Comparison of ENCODE assay signal across 8 mouse cellular contexts in genomic region chr4:132747664-132748259, GRCm38 (mm10). TPM values are rescaled to one million over a fixed set of nuclear protein-coding genes. Genes with fewer than 3 reads are reported as not detected.
DNase-seq lines count a peak whose midpoint lies in the region; ATAC-seq and TF ChIP-seq lines count a peak whose summit lies in the region.
"Had no signal": no experiment of that assay in that cellular context is flagged by ENCODE, and none has a peak within 500 bp of the region (broad histone marks: within the 10 kb centered on the region; RNA-seq: fewer than 3 reads in every experiment).

No protein-coding gene starts in this region.

- no peaks in the 10 kb centered on the region for H3K36me3 ChIP-seq in embryonic facial prominence, embryonic 14.5 days (ENCODE audit: control insufficient read depth, insufficient read depth, low read length)
- H3K36me3 ChIP-seq in kidney, adult 2 months (ENCODE audit: control insufficient read depth, insufficient read depth, low read length) = no peaks in the 10 kb centered on the region
- no peaks in the 10 kb centered on the region for H3K36me3 ChIP-seq in lung, postnatal 0 days (ENCODE audit: insufficient read depth, low read length)
- H3K36me3 ChIP-seq in stomach, postnatal 0 days (ENCODE audit: control insufficient read depth, insufficient read depth, low read length) = no peaks in the 10 kb centered on the region
- H3K36me3 ChIP-seq: hindbrain, embryonic 15.5 days had no signal

- no peak overlapping the region for H3K9ac ChIP-seq in embryonic facial prominence, embryonic 14.5 days (ENCODE audit: low read depth, low read length)
- no peak overlapping the region for H3K9ac ChIP-seq in lung, postnatal 0 days (replicated peaks; ENCODE audit: low read depth)
- no peak overlapping the region for H3K9ac ChIP-seq in stomach, postnatal 0 days (ENCODE audit: low read length)
- H3K9ac ChIP-seq: hindbrain, embryonic 15.5 days had no signal

- H3K4me2 ChIP-seq in embryonic facial prominence, embryonic 14.5 days (ENCODE audit: low read depth, low read length) = peak overlapping the region; percentile 26; the same call in 1 of the 2 replicates
- peak overlapping the region; percentile 15; the same call in 1 of the 2 replicates for H3K4me2 ChIP-seq in lung, postnatal 0 days (replicated peaks; ENCODE audit: low read depth, low read length)
- peak overlapping the region; percentile 11; the same call in 1 of the 2 replicates for H3K4me2 ChIP-seq in stomach, postnatal 0 days (replicated peaks; ENCODE audit: low read depth)
- H3K4me2 ChIP-seq: hindbrain, embryonic 15.5 days had no signal

- no peaks in the 10 kb centered on the region for H3K27me3 ChIP-seq in embryonic facial prominence, embryonic 14.5 days (replicated peaks; ENCODE audit: control insufficient read depth, insufficient read depth, low read length)
- no peaks in the 10 kb centered on the region for H3K27me3 ChIP-seq in kidney, adult 2 months (replicated peaks; ENCODE audit: control insufficient read depth, insufficient read depth, low read length)
- no peaks in the 10 kb centered on the region for H3K27me3 ChIP-seq in lung, postnatal 0 days (replicated peaks; ENCODE audit: insufficient read depth, low read length)
- H3K27me3 ChIP-seq in stomach, postnatal 0 days (ENCODE audit: control insufficient read depth, insufficient read depth, low read length) = no peaks in the 10 kb centered on the region
- H3K27me3 ChIP-seq: hindbrain, embryonic 15.5 days had no signal

- DNase-seq in T-cell, adult 2 months (ENCODE audit: low spot score) = peak; percentile 46
- DNase-seq in embryonic facial prominence, embryonic 14.5 days (ENCODE audit: low spot score) = peak; percentile 18
- peak; percentile 76 for DNase-seq in kidney, adult 2 months
- DNase-seq in lung, postnatal 0 days (ENCODE audit: low spot score) = peak; percentile 90
- DNase-seq in stomach, postnatal 0 days (ENCODE audit: low spot score) = peak; percentile 69
- DNase-seq in retina, postnatal 1 day = no peak
- no peak for DNase-seq in left cerebral cortex, adult 8-10 months (ENCODE audit: low spot score in 2 of 2)

- no peak overlapping the region for H3K27ac ChIP-seq in embryonic facial prominence, embryonic 14.5 days (replicated peaks; ENCODE audit: low read depth, low read length)
- peak overlapping the region; percentile 65 for H3K27ac ChIP-seq in kidney, adult 2 months (ENCODE audit: insufficient read depth, low read depth, low read length)
- peak overlapping the region; percentile 82 for H3K27ac ChIP-seq in lung, postnatal 0 days (ENCODE audit: low read length)
- H3K27ac ChIP-seq in stomach, postnatal 0 days (replicated peaks) = peak overlapping the region; percentile 78
- H3K27ac ChIP-seq: hindbrain, embryonic 15.5 days had no signal

- H3K4me1 ChIP-seq in embryonic facial prominence, embryonic 14.5 days (ENCODE audit: control insufficient read depth, insufficient read depth, low read length) = no peaks in the 10 kb centered on the region
- H3K4me1 ChIP-seq in kidney, adult 2 months (ENCODE audit: control insufficient read depth, insufficient read depth, low read length) = no peaks in the 10 kb centered on the region
- H3K4me1 ChIP-seq in lung, postnatal 0 days (ENCODE audit: insufficient read depth, low read depth, low read length) = no peaks in the 10 kb centered on the region
- H3K4me1 ChIP-seq in stomach, postnatal 0 days (replicated peaks; ENCODE audit: control insufficient read depth, insufficient read depth) = no peaks in the 10 kb centered on the region

- 51% methylated on average over 9 of the region's 9 CpGs for WGBS in embryonic facial prominence, embryonic 14.5 days
- 41% methylated on average over 9 of the region's 9 CpGs for WGBS in kidney, adult 2 months
- 32% methylated on average over 9 of the region's 9 CpGs for WGBS in lung, postnatal 0 days
- WGBS in stomach, postnatal 0 days = 43% methylated on average over 9 of the region's 9 CpGs

- no peak for TF ChIP-seq POLR2A in kidney, adult 2 months (IDR thresholded peaks at IDR 0.05; ENCODE audit: low read depth, low read length)

- H3K4me3 ChIP-seq in embryonic facial prominence, embryonic 14.5 days (ENCODE audit: low read depth, low read length) = no peak overlapping the region
- peak overlapping the region; percentile 41; the same call in 1 of the 2 replicates for H3K4me3 ChIP-seq in kidney, adult 2 months (ENCODE audit: insufficient read depth, low read depth, low read length)
- H3K4me3 ChIP-seq in lung, postnatal 0 days (ENCODE audit: low read depth, low read length) = no peak overlapping the region
- no peak overlapping the region for H3K4me3 ChIP-seq in stomach, postnatal 0 days (ENCODE audit: low read depth, low read length)
- H3K4me3 ChIP-seq: hindbrain, embryonic 15.5 days had no signal

- TF ChIP-seq CTCF in kidney, adult 2 months (conservative IDR thresholded peaks at IDR 0.05; ENCODE audit: insufficient read depth, insufficient read length, low read depth, low read length) = no peak
- no peak for TF ChIP-seq CTCF in lung, postnatal 0 days (IDR thresholded peaks at IDR 0.05)
- TF ChIP-seq CTCF in stomach, postnatal 0 days (IDR thresholded peaks at IDR 0.05; ENCODE audit: low read depth) = no peak

- TF ChIP-seq EP300 in lung, postnatal 0 days (IDR thresholded peaks at IDR 0.05) = peak; percentile 74
- no peak for TF ChIP-seq EP300 in stomach, postnatal 0 days (optimal IDR thresholded peaks at IDR 0.05)

- no peak for ATAC-seq in embryonic facial prominence, embryonic 14.5 days (ENCODE audit: low read depth)
- peak; percentile 93 for ATAC-seq in lung, postnatal 0 days
- ATAC-seq in stomach, postnatal 0 days (ENCODE audit: low FRiP score, low TSS enrichment) = peak; percentile 90

- H3K9me3 ChIP-seq in embryonic facial prominence, embryonic 14.5 days (ENCODE audit: control insufficient read depth, low read length) = no peaks in the 10 kb centered on the region
- H3K9me3 ChIP-seq in lung, postnatal 0 days (ENCODE audit: low read length) = no peaks in the 10 kb centered on the region
- H3K9me3 ChIP-seq in stomach, postnatal 0 days (ENCODE audit: control insufficient read depth, low read length) = no peaks in the 10 kb centered on the region
- H3K9me3 ChIP-seq: hindbrain, embryonic 15.5 days had no signal

RNA-seq across cellular contexts. Expression of gene Smpdl3b, which starts 9.3 kb away (rescaled TPM):
- 6.7 and 7.9 TPM in 2 replicates for polyA plus RNA-seq in embryonic facial prominence, embryonic 14.5 days (2014; fragmentation: Nextera tagmentation; extraction: Ambion mirVana)
- 2.0 and 2.2 TPM in 2 replicates for polyA plus RNA-seq in kidney, adult 2 months (2012; rRNA removed)
- polyA plus RNA-seq in lung, postnatal 0 days (2015; fragmentation: Nextera tagmentation; extraction: Ambion mirVana) = 3.7 TPM in 2 replicates
- polyA plus RNA-seq in stomach, postnatal 0 days (2015; fragmentation: Nextera tagmentation; extraction: Ambion mirVana) = 4.6 and 5.2 TPM in 2 replicates
- total RNA-seq in left cerebral cortex, adult 8-10 months (2022) = 1 to 10 TPM; 4.6 to 6.9 (median 6.2) TPM

RNA-seq across cellular contexts. Expression of gene Xkr8, which starts 15.4 kb away (rescaled TPM):
- polyA plus RNA-seq in embryonic facial prominence, embryonic 14.5 days (2014; fragmentation: Nextera tagmentation; extraction: Ambion mirVana) = 6.9 and 9.4 TPM in 2 replicates
- polyA plus RNA-seq in kidney, adult 2 months (2012; rRNA removed) = 4.4 and 6.2 TPM in 2 replicates
- 3.7 and 5.1 TPM in 2 replicates for polyA plus RNA-seq in lung, postnatal 0 days (2015; fragmentation: Nextera tagmentation; extraction: Ambion mirVana)
- polyA plus RNA-seq in stomach, postnatal 0 days (2015; fragmentation: Nextera tagmentation; extraction: Ambion mirVana) = 1.8 and 2.5 TPM in 2 replicates
- 1 to 10 TPM; 3.4 to 6.6 (median 4.9) TPM for total RNA-seq in left cerebral cortex, adult 8-10 months (2022)

RNA-seq across cellular contexts. Expression of gene Rpa2, which starts 20.4 kb away (rescaled TPM):
- polyA plus RNA-seq in embryonic facial prominence, embryonic 14.5 days (2014; fragmentation: Nextera tagmentation; extraction: Ambion mirVana) = 94.9 and 109 TPM in 2 replicates
- 10.7 and 11.9 TPM in 2 replicates for polyA plus RNA-seq in kidney, adult 2 months (2012; rRNA removed)
- 23.9 and 24.0 TPM in 2 replicates for polyA plus RNA-seq in lung, postnatal 0 days (2015; fragmentation: Nextera tagmentation; extraction: Ambion mirVana)
- 29.8 and 32.1 TPM in 2 replicates for polyA plus RNA-seq in stomach, postnatal 0 days (2015; fragmentation: Nextera tagmentation; extraction: Ambion mirVana)
- total RNA-seq in left cerebral cortex, adult 8-10 months (2022) = 10 to 100 TPM; 14.5 to 18.1 (median 15.5) TPM

RNA-seq across cellular contexts. Expression of gene Themis2, which starts 48.4 kb away (rescaled TPM):
- 1.3 and 2.1 TPM in 2 replicates for polyA plus RNA-seq in embryonic facial prominence, embryonic 14.5 days (2014; fragmentation: Nextera tagmentation; extraction: Ambion mirVana)
- polyA plus RNA-seq in kidney, adult 2 months (2012; rRNA removed) = 2.8 and 3.6 TPM in 2 replicates
- polyA plus RNA-seq in lung, postnatal 0 days (2015; fragmentation: Nextera tagmentation; extraction: Ambion mirVana) = 1.2 and 1.8 TPM in 2 replicates
- 0.72 and 0.79 TPM in 2 replicates for polyA plus RNA-seq in stomach, postnatal 0 days (2015; fragmentation: Nextera tagmentation; extraction: Ambion mirVana)
- 1 to 10 TPM in 2 of 4 experiments, under 1 TPM in 2; 0.70 to 2.3 (median 1.5) TPM for total RNA-seq in left cerebral cortex, adult 8-10 months (2022)

Comparison
In these comparisons a context has a peak if more than half of its experiments do, and no peak if none do; other contexts are left out.
1. DNase-seq: peak in T-cell, adult 2 months (single experiment), embryonic facial prominence, embryonic 14.5 days (single experiment), kidney, adult 2 months (single experiment), lung, postnatal 0 days (single experiment) and stomach, postnatal 0 days (single experiment); none in retina, postnatal 1 day (single experiment) and left cerebral cortex, adult 8-10 months (0 of 2).
2. Peak in every context shown above with its lines, with median percentiles within 50 percentile points of each other: H3K4me2 ChIP-seq.